Mouse (Mus musculus) left cerebral cortex, postnatal 25 days (tissue): ENCODE measurements around the gene Trim50. TPM values are rescaled to one million over a fixed set of nuclear protein-coding genes. Genes with fewer than 3 reads are reported as not detected.

Experiments
- DNase-seq, 2 experiments: peaks; one replicate each; pipeline ENCODE4 v3.0.0; 2022; ENCODE audit warnings: low spot score in 2 of 2, mixed read lengths in 1 of 2
- intact Hi-C: fragments of 180-260 bp; cut with DNase I; formaldehyde crosslinking; loops from one replicate; pipeline ENCODE4 v1.15.1; 2025
- microRNA-seq, 2 experiments: library from miRNA; unstranded; fragments of <30 nt; microRNA quantifications; one replicate each; pipeline ENCODE4 v1.2.0; 2022
- total RNA-seq, 2 experiments: library from RNA; stranded (reverse); gene quantifications; 2 replicates each; pipeline ENCODE4 v1.2.3; 2021

The Trim50 gene
- total RNA-seq, 2 experiments from 2014 or later, result not detected

- intact Hi-C loops, result no loop called here
- no peak for DNase-seq
Measured at GRCm38 (mm10) chr5:135410266-135410665, 57.2 kb downstream of the Trim50 start.

Small RNAs within 50 kb of the gene (microRNA-seq; reads per million reads assigned to microRNA genes)
- 0.34 to 0.74 reads per million in 2 experiments for gene Mir7033

Other genes starting within 250 kb of the Trim50 start
- 10 to 100 TPM; 30.1 to 30.7 TPM for gene Tbl2, start 203.6 kb upstream of the Trim50 start, total RNA-seq
- 10 to 100 TPM; 52.4 to 53.4 TPM for gene Bcl7b, start 185.0 kb upstream of the Trim50 start, total RNA-seq
- gene Baz1b, start 166.0 kb upstream of the Trim50 start, total RNA-seq, result 10 to 100 TPM; 64.5 to 72.0 TPM
- 1 to 10 TPM; 6.5 to 7.2 TPM for gene Fzd9, start 102.1 kb upstream of the Trim50 start, total RNA-seq
- gene Fkbp6, start 3.3 kb upstream of the Trim50 start, total RNA-seq, result under 1 TPM in 1 of 2 experiments, not detected in 1; 0.50 TPM
- gene Nsun5, start 16.7 kb downstream of the Trim50 start, total RNA-seq, result 10 to 100 TPM; 15.7 to 18.8 TPM
- gene Pom121, start 41.3 kb downstream of the Trim50 start, total RNA-seq, result 10 to 100 TPM; 51.6 to 51.7 TPM
- 10 to 100 TPM; 44.3 to 59.7 TPM for gene Hip1, start 191.8 kb downstream of the Trim50 start, total RNA-seq
- gene Ccl26, start 210.3 kb downstream of the Trim50 start, total RNA-seq, result not detected
- gene Ccl24, start 219.8 kb downstream of the Trim50 start, total RNA-seq, result under 1 TPM; 0.46 to 0.50 TPM